Mouse (Mus musculus): ENCODE measurements at regions not wholly inside any gene's neighbourhood (a gene's known extent, or its start where the extent isn't known, plus 50 kb on each side); places are given as distances from the start of the nearest gene placed in this dataset.
A peak's percentile ranks its signal among the peaks of the same experiment; 100 is the strongest.

- WGBS: 66% methylated on average over 1 of the region's 1 CpGs
- Histone ChIP-seq H3K4me1 (ENCODE audit: control insufficient read depth, insufficient read depth, low read length) (no peaks in the 10 kb centered on the region; the same call in 1 of the 2 replicates), H3K4me3 (replicated peaks; ENCODE audit: control insufficient read depth, low read depth, low read length) (no peak overlapping the region), H3K27ac (ENCODE audit: control insufficient read depth, insufficient read depth, low read depth, low read length, poor library complexity) (no peak overlapping the region)
- TF ChIP-seq POLR2A (IDR thresholded peaks at IDR 0.05; ENCODE audit: borderline replicate concordance, control insufficient read depth, low read depth, low read length) (no peak), CTCF (IDR thresholded peaks at IDR 0.05; ENCODE audit: control insufficient read depth, insufficient read depth, low read length) (peak; percentile 28; the same call in 1 of the 2 replicates)
Observed at GRCm38 (mm10) chr1:90291256-90291655, 87.5 kb downstream of the Ackr3 start.

- H3K4me1 ChIP-seq (ENCODE audit: control insufficient read depth, insufficient read depth, low read length): no peaks in the 10 kb centered on the region
- TF ChIP-seq CTCF (IDR thresholded peaks at IDR 0.05; ENCODE audit: control insufficient read depth, insufficient read depth, low read length): no peak
- TF ChIP-seq POLR2A (IDR thresholded peaks at IDR 0.05; ENCODE audit: borderline replicate concordance, control insufficient read depth, low read depth, low read length): no peak
- WGBS: 73% methylated on average over 5 of the region's 5 CpGs
- no peak overlapping the region for H3K4me3 ChIP-seq (replicated peaks; ENCODE audit: control insufficient read depth, low read depth, low read length)
- H3K27ac ChIP-seq (ENCODE audit: control insufficient read depth, insufficient read depth, low read depth, low read length, poor library complexity): no peak overlapping the region
Observed at GRCm38 (mm10) chr1:90297751-90298150, 94.0 kb downstream of the Ackr3 start.

GRCm38 (mm10) chr1:90300229-90300628 is 96.4 kb downstream of the Ackr3 start:
- no peaks in the 10 kb centered on the region for H3K4me1 ChIP-seq (ENCODE audit: control insufficient read depth, insufficient read depth, low read length)
- WGBS: 78% methylated on average over 10 of the region's 10 CpGs
- no peak for TF ChIP-seq POLR2A (IDR thresholded peaks at IDR 0.05; ENCODE audit: borderline replicate concordance, control insufficient read depth, low read depth, low read length)
- TF ChIP-seq CTCF (IDR thresholded peaks at IDR 0.05; ENCODE audit: control insufficient read depth, insufficient read depth, low read length): no peak

GRCm38 (mm10) chr1:90304331-90304730 is 100.6 kb downstream of the Ackr3 start:
- WGBS: 81% methylated on average over 7 of the region's 7 CpGs
- Histone ChIP-seq H3K4me1 (ENCODE audit: control insufficient read depth, insufficient read depth, low read length) (no peaks in the 10 kb centered on the region), H3K27ac (ENCODE audit: control insufficient read depth, insufficient read depth, low read depth, low read length, poor library complexity) (no peak overlapping the region), H3K4me3 (replicated peaks; ENCODE audit: control insufficient read depth, low read depth, low read length) (no peak overlapping the region)
- TF ChIP-seq POLR2A (IDR thresholded peaks at IDR 0.05; ENCODE audit: borderline replicate concordance, control insufficient read depth, low read depth, low read length) (no peak), CTCF (IDR thresholded peaks at IDR 0.05; ENCODE audit: control insufficient read depth, insufficient read depth, low read length) (no peak)

More at GRCm38 (mm10) chr1:90300229-90300628, 96.4 kb downstream of the Ackr3 start:
- Histone ChIP-seq H3K4me3 (replicated peaks; ENCODE audit: control insufficient read depth, low read depth, low read length) (no peak overlapping the region), H3K27ac (ENCODE audit: control insufficient read depth, insufficient read depth, low read depth, low read length, poor library complexity) (no peak overlapping the region)

GRCm38 (mm10) chr1:90311016-90311415 is 107.2 kb downstream of the Ackr3 start:
- Histone ChIP-seq H3K27ac (ENCODE audit: control insufficient read depth, insufficient read depth, low read depth, low read length, poor library complexity) (no peak overlapping the region), H3K4me1 (ENCODE audit: control insufficient read depth, insufficient read depth, low read length) (no peaks in the 10 kb centered on the region), H3K4me3 (replicated peaks; ENCODE audit: control insufficient read depth, low read depth, low read length) (no peak overlapping the region)
- no peak for TF ChIP-seq CTCF (IDR thresholded peaks at IDR 0.05; ENCODE audit: control insufficient read depth, insufficient read depth, low read length)
- no peak for TF ChIP-seq POLR2A (IDR thresholded peaks at IDR 0.05; ENCODE audit: borderline replicate concordance, control insufficient read depth, low read depth, low read length)
- 4% methylated on average over 3 of the region's 3 CpGs for WGBS

- Histone ChIP-seq H3K4me3 (replicated peaks; ENCODE audit: control insufficient read depth, low read depth, low read length) (no peak overlapping the region), H3K27ac (ENCODE audit: control insufficient read depth, insufficient read depth, low read depth, low read length, poor library complexity) (no peak overlapping the region), H3K4me1 (ENCODE audit: control insufficient read depth, insufficient read depth, low read length) (no peaks in the 10 kb centered on the region)
- TF ChIP-seq POLR2A (IDR thresholded peaks at IDR 0.05; ENCODE audit: borderline replicate concordance, control insufficient read depth, low read depth, low read length): no peak
- 74% methylated on average over 8 of the region's 8 CpGs for WGBS
Observed at GRCm38 (mm10) chr1:90311649-90312442, 108.1 kb downstream of the Ackr3 start.

GRCm38 (mm10) chr1:90313750-90314359 is 110.1 kb downstream of the Ackr3 start:
- Histone ChIP-seq H3K27ac (ENCODE audit: control insufficient read depth, insufficient read depth, low read depth, low read length, poor library complexity) (no peak overlapping the region), H3K4me3 (replicated peaks; ENCODE audit: control insufficient read depth, low read depth, low read length) (no peak overlapping the region), H3K4me1 (ENCODE audit: control insufficient read depth, insufficient read depth, low read length) (no peaks in the 10 kb centered on the region)
- no peak for TF ChIP-seq POLR2A (IDR thresholded peaks at IDR 0.05; ENCODE audit: borderline replicate concordance, control insufficient read depth, low read depth, low read length)
- no peak for TF ChIP-seq CTCF (IDR thresholded peaks at IDR 0.05; ENCODE audit: control insufficient read depth, insufficient read depth, low read length)
- 85% methylated on average over 12 of the region's 12 CpGs for WGBS

GRCm38 (mm10) chr1:90317902-90318301 is 114.1 kb downstream of the Ackr3 start:
- H3K4me1 ChIP-seq (ENCODE audit: control insufficient read depth, insufficient read depth, low read length): no peaks in the 10 kb centered on the region
- no peak overlapping the region for H3K4me3 ChIP-seq (replicated peaks; ENCODE audit: control insufficient read depth, low read depth, low read length)
- H3K27ac ChIP-seq (ENCODE audit: control insufficient read depth, insufficient read depth, low read depth, low read length, poor library complexity): no peak overlapping the region
- 74% methylated on average over 6 of the region's 6 CpGs for WGBS
- no peak for TF ChIP-seq CTCF (IDR thresholded peaks at IDR 0.05; ENCODE audit: control insufficient read depth, insufficient read depth, low read length)
- no peak for TF ChIP-seq POLR2A (IDR thresholded peaks at IDR 0.05; ENCODE audit: borderline replicate concordance, control insufficient read depth, low read depth, low read length)
